Mouse (Mus musculus) embryonic fibroblast, embryonic 13.5 days (primary cell): Measurements from ENCODE around the gene Gipc1.

Experiments
- CTCF ChIP-seq: IDR thresholded peaks from 2 replicates; pipeline ENCODE4 v1.5.1; 2011; ENCODE audit warnings: mild to moderate bottlenecking, control low read depth, low read length, moderate library complexity, borderline replicate concordance; ENCODE audit not compliant: insufficient read depth
- POLR2A ChIP-seq: IDR thresholded peaks from 2 replicates; pipeline ENCODE4 v1.6.1; 2011; ENCODE audit warnings: low read depth, mild to moderate bottlenecking, control low read depth, low read length, moderate library complexity

DNA sequence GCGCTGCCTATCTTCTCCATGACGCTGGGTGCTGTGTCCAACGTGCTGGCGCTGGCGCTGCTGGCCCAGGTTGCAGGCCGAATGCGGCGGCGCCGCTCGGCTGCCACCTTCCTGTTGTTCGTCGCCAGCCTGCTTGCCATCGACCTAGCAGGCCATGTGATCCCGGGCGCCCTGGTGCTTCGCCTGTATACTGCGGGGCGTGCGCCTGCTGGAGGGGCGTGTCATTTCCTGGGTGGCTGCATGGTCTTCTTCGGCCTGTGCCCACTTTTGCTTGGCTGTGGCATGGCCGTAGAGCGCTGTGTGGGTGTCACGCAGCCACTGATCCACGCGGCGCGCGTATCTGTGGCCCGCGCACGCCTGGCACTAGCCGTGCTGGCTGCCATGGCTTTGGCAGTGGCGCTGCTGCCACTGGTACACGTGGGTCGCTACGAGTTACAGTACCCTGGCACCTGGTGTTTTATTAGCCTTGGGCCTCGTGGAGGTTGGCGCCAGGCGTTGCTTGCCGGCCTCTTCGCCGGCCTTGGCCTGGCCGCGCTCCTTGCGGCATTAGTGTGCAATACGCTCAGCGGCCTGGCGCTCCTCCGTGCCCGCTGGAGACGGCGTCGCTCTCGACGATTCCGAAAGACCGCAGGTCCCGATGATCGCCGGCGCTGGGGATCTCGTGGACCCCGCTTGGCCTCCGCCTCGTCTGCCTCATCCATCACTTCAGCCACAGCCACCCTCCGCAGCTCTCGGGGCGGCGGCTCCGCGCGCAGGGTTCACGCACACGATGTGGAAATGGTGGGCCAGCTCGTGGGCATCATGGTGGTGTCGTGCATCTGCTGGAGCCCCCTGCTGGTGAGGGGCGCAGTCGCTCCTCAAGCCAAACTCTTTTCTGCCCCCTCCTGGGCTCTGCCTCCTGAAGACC, 15.8 kb downstream of the Gipc1 start:
- TF ChIP-seq CTCF: peak; percentile 84
- no peak for TF ChIP-seq POLR2A
